21 mouse cellular contexts compared by ENCODE assay signal in genomic region chr1:21255625-21256345, GRCm38 (mm10). TPM values are rescaled to one million over a fixed set of nuclear protein-coding genes. Genes with fewer than 3 reads are reported as not detected.
"Had no signal": no experiment of that assay in that cellular context is flagged by ENCODE, and none has a peak within 500 bp of the region (broad histone marks: within the 10 kb centered on the region; RNA-seq: fewer than 3 reads in every experiment).

No protein-coding gene starts in this region.

- H3K9ac ChIP-seq: kidney, embryonic 15.5 days; liver, embryonic 14.5 days; lung, embryonic 15.5 days; midbrain, embryonic 13.5 days; stomach, embryonic 15.5 days had no signal

- H3K27ac ChIP-seq: kidney, embryonic 15.5 days; layer of hippocampus, adult 2 months; liver, embryonic 14.5 days; lung, embryonic 15.5 days; midbrain, embryonic 10.5 days; midbrain, embryonic 13.5 days; stomach, embryonic 15.5 days had no signal

- ATAC-seq: midbrain, embryonic 13.5 days had no signal

- H3K4me3 ChIP-seq: kidney, embryonic 15.5 days; layer of hippocampus, adult 2 months; lung, embryonic 15.5 days; megakaryocyte, embryonic 14.5 days; midbrain, embryonic 10.5 days; midbrain, embryonic 13.5 days; stomach, embryonic 15.5 days had no signal

- H3K9me3 ChIP-seq: kidney, embryonic 15.5 days; lung, embryonic 15.5 days; megakaryocyte, embryonic 14.5 days; midbrain, embryonic 10.5 days; midbrain, embryonic 13.5 days; stomach, embryonic 15.5 days had no signal

- H3K36me3 ChIP-seq: kidney, embryonic 15.5 days; lung, embryonic 15.5 days; midbrain, embryonic 10.5 days; midbrain, embryonic 13.5 days; stomach, embryonic 15.5 days had no signal

- H3K4me1 ChIP-seq: megakaryocyte, embryonic 14.5 days; midbrain, embryonic 13.5 days; stomach, embryonic 15.5 days had no signal

- DNase-seq: kidney, adult 8-10 months; kidney, postnatal 14 days; kidney, postnatal 4 days; layer of hippocampus, adult 9-11 months; lung, adult 18-20 months; lung, postnatal 10 days; lung, postnatal 36 days; right cerebral cortex, adult 18-20 months; right cerebral cortex, postnatal 25 days; spleen, adult 18-20 months; thymus, postnatal 36 days had no signal

- H3K27me3 ChIP-seq: kidney, embryonic 15.5 days; lung, embryonic 15.5 days; megakaryocyte, embryonic 14.5 days; midbrain, embryonic 13.5 days; stomach, embryonic 15.5 days had no signal

- H3K4me2 ChIP-seq: kidney, embryonic 15.5 days; liver, embryonic 11.5 days; lung, embryonic 15.5 days; midbrain, embryonic 13.5 days; stomach, embryonic 15.5 days had no signal

RNA-seq across cellular contexts. Expression of gene Gsta3, which starts 15.4 kb away (rescaled TPM):
- total RNA-seq: midbrain, postnatal 0 days had no signal
